Mouse (Mus musculus) T-helper 2 cell (primary cell): Measurements from ENCODE around the gene Leo1.
"Not testable (repeated sequence)": the region's sequence is repeated elsewhere in the genome, so short reads cannot be mapped to it uniquely, and the experiment has no call there.

Source experiments
- in situ Hi-C: fragments of 300-600 bp; cut with MboI, MseI; formaldehyde crosslinking; loops from one replicate; pipeline ENCODE4 v1.15.1; 2025; ENCODE audit warnings: high pct_unique_total_duplicates

Leo1 gene

GRCm38 (mm10) chr9:75466641-75467040, 25.3 kb downstream of the Leo1 start:
- in situ Hi-C loops = no loop called here

- in situ Hi-C loops = no loop called here
These were observed 26.3 kb downstream of the Leo1 start for GRCm38 (mm10) chr9:75467581-75467980.

GRCm38 (mm10) chr9:75468297-75468696, 27.0 kb downstream of the Leo1 start:
- in situ Hi-C loops = no loop called here

GRCm38 (mm10) chr9:75477212-75477611, 35.9 kb downstream of the Leo1 start:
- in situ Hi-C loops = no loop called here

- in situ Hi-C loops = no loop called here
These were observed 37.9 kb downstream of the Leo1 start for GRCm38 (mm10) chr9:75479106-75479725.

- in situ Hi-C loops = no loop called here
These were observed 39.3 kb downstream of the Leo1 start for GRCm38 (mm10) chr9:75480536-75481075.

- in situ Hi-C loops = no loop called here
These were observed 43.9 kb downstream of the Leo1 start for GRCm38 (mm10) chr9:75485231-75485630.

GRCm38 (mm10) chr9:75488255-75488654, 46.9 kb downstream of the Leo1 start:
- in situ Hi-C loops = not testable (repeated sequence)

GRCm38 (mm10) chr9:75494407-75495005, 53.2 kb downstream of the Leo1 start:
- in situ Hi-C loops = no loop called here

GRCm38 (mm10) chr9:75495945-75496344, 54.6 kb downstream of the Leo1 start:
- in situ Hi-C loops = no loop called here

GRCm38 (mm10) chr9:75498571-75498970, 57.2 kb downstream of the Leo1 start:
- in situ Hi-C loops = no loop called here

GRCm38 (mm10) chr9:75504311-75504710, 63.0 kb downstream of the Leo1 start:
- in situ Hi-C loops = no loop called here

GRCm38 (mm10) chr9:75511236-75511939, 70.1 kb downstream of the Leo1 start:
- in situ Hi-C loops = no loop called here

GRCm38 (mm10) chr9:75515464-75516113, 74.3 kb downstream of the Leo1 start:
- in situ Hi-C loops = no loop called here
